Mouse (Mus musculus) c-Kit-positive CD71-negative TER-119-negative erythroid progenitor cells, embryonic 14.5 days (primary cell): Measurements from ENCODE around the gene Map7d2.
A peak's percentile ranks its signal among the peaks of the same experiment; 100 is the strongest.

Experiments
- DNase-seq: peaks from one replicate; pipeline ENCODE4 v3.0.0-alpha.2; 2013; ENCODE audit warnings: low read depth

Gene Map7d2

DNA sequence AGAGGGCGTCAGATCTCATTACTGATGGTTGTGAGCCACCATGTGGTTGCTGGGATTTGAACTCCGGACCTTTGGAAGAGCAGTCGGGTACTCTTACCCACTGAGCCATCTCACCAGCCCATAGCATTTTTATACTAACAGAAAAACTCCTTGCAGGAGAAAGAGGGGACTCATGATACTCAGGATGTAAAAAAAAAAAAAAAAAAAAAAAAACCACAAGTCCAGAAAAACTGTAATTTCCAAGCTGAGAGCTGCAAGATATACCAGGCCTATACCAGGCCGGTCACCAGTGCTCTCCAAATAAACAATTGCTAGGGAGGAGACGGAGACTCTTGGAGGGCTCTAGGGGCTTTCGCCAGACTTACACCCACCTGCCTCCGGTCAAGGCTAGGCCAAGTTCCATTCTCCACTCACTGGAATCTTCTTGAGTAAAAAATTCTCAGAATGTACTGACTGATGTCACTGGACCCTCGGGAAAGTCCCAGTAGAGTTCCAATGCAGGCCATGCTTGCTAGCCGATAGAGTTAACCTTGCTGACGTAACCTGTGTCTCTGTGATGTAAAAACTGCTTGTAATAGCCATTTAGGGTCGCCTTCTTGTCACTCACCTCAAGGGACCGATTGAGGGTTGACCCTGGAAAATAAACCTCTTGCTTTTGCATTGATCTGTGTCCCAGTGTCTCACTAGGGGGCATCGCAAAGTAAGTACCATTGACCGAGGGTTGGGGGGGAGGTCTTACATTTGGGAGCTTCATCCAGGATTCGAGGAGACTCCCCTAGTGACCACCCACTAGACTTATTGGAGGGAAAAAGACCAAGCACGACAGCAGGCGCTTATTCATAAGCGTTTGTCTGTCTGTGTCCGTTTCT is 95.7 kb downstream of the Map7d2 start:
- no peak for DNase-seq

DNA sequence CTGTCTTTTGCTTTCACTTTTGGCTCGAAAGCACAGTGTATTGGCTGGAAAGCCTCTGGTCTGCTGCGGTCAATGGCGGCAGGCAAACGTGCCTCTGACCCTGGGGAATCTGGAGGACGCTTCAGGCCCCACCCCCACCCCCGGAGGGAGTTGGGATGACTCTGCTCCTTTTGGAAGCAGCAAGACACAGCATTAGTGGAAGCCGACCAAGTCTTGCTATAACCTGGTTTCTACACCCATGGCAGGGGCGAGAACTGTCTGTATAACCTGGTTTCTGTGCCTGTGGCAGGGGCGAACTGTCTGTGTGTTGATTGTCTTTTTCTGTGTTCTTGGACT is 96.3 kb downstream of the Map7d2 start:
- DNase-seq, result no peak

DNA sequence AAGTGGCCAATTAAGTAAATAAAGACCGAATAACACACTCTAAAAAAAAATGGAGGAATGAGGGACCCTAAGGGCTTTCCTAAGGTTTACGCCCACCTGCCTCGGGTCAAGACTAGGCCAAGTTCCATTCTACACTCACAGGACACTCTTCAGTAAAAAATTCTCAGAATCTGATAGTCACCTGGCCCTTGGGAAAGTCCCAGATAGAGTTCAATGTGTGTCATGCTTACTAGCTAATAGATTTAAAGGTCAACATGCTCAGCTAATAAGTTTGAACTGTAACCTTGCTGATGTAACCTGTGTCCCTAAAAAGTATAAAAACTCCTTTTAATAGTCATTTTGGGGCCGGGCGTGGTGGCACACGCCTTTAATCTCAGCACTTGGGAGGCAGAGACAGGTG is 101.2 kb downstream of the Map7d2 start:
- no peak for DNase-seq

DNA sequence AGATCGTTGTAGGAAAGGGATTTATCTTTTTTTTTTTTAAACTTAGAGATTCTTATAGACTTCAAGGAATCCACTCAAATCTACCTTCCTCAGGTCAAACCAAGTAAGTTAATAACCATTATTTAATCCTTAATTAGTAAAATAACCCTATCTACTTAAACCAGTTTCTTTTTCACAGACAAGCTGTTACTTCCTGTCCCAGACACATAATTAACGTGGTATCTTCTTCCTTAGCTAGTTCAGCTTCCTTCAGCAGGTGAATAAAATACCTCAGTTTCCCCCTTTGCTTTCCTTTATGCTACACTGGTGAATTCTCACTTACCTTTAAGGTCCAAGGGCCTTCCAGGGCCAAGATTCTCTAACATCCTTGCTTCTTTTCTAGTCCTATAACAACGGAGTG is 107.4 kb downstream of the Map7d2 start:
- no peak for DNase-seq

DNA sequence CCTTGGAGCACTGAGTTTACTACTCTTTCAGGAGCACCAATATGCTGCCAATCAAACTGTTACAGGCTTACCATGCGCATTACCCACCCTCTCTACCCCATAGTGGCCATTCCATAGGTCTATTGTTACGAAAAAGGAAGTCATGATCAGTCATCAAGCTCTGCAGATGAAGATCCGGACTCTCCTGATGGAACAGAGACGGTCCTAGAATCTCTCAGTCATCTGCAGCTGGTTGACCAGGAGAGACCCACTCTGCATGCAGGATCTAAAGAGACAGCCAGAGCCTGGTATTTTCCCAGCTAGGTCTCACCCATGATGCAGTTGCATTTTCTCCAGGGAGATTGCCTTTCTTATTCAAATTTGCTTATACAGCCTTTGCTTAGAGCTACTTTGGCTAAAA is 108.3 kb downstream of the Map7d2 start:
- no peak for DNase-seq

DNA sequence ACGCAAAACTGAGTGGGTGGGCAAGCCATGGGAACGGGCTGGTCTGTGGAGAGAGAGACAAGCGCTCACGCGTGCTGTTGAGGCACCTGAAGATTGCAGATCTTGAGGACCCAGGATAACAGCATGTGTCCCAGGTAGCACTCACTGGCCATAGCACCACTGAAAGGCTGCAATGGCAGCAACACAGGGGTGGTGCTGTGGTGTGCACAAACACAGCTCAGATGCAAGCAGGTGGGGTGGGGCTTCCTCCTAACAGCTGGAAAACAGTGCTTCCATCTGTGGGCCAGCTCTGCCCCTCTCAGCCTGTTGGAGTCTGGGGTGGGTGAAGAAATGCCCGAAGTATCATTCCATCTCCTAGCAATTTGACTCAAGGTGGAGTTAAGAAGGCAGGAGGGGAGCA is 112.0 kb downstream of the Map7d2 start, which contains the start of gene Bclaf3:
Bclaf3 (plus strand) TSS at position 301 of the 400 bp plus-strand sequence.
- DNase-seq, result no peak

DNA sequence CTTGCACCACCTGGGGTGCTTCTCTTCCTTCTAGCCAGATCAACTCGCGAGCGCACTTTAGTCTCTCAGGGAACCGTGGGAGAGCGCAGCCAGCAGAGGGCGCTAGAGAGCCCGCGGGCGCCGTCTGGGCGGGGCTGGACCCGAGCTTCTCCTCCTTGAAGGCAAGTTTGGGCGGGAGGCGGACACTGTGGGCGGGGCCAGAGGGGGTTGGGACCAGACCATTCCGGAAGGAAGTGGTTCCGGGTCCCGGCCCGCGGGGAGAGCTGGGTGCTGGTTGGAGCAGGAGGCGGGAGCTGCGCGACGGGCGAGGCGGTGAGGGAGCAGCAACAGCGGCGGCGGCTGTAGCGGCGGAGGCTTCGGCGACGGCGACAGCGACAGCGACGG is 118.0 kb downstream of the Map7d2 start:
- DNase-seq, result peak; percentile 88

DNA sequence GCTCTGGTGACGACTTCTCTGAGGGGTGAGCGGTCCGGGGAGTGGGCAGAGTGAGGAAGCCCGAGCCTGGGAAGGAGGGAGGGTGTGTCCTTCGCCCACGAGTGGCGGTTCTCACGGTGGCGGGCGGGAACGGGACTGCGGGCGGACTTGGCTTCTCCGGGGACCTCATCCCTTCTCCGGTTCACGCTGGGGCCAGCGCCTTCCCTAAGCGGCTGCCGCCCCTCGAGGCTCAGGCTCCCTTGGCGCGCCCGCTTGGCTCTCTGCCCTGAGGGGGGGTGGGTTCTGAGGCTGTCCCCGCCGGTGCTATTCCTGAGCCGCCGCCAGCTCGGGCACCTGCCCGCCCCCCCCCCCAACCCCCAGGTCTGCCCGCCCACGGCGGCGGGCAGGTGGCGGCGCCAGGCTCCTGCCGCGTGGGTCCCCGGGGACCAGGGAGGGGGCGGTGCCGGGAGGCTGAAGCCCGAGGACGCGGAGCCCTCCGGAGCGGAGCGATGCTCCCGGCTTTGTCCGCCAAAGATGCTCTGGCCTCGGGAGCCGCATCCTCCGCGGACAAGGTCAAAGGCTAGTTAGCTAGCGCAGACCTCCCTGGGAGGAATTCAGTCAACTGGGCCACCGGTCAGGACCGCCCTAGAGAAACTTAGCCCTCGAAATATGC is 118.6 kb downstream of the Map7d2 start:
- no peak for DNase-seq

DNA sequence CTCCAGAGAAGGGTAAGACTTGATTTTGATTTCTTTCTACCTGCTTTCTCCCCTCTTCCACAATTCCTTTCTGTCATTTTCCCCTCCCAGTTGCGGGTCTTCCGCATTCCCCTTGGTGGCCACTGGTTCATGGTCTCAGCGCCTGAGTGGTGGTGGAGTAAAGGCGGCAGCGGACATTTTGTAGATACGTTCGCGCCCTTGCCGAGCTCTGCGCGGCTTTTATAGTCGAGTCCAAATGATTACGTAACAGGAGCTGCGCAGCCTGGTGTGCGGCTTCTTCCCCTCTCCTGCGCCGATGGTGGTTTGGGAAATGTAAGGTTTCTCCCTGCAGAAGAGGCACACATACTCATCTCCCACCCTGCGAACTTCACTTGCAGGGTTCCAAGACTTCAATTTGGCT is 127.6 kb downstream of the Map7d2 start:
- DNase-seq, result no peak

DNA sequence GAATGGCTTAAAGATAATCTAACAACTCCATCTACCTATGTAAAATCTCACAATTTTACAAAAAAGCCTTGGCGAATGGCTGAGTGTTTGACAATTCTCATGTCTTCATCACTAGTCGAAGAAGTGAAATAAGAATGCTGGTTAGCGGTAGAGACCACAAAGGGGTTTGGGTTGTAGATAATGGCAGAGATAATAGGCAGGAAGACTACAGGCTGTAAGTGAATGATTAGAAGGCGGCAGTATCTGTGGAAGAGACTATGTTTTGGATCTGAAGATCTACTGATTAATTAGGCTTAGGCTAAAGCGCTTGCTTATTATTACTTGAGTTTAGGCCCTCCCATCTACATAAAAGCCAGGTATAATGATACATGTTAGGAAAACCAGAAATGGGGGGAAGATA is 132.7 kb downstream of the Map7d2 start:
- no peak for DNase-seq
